Mouse (Mus musculus) myocyte (in vitro differentiated cells): ENCODE results near the gene Gtsf1l. TPM values are rescaled to one million over a fixed set of nuclear protein-coding genes. Genes with fewer than 3 reads are reported as not detected.

ENCODE experiments used
- H3K27me3 ChIP-seq: one replicate; pipeline ENCODE4 v1.6.1; 2011; ENCODE audit not compliant: control insufficient read depth, insufficient read depth, insufficient read length
- H3K36me3 ChIP-seq: one replicate; pipeline ENCODE4 v1.6.1; 2011; ENCODE audit not compliant: control insufficient read depth, insufficient read depth
- H3K4me2 ChIP-seq: one replicate; pipeline ENCODE4 v1.6.1; 2011; ENCODE audit warnings: low read depth, control low read depth
- H3K4me3 ChIP-seq: one replicate; pipeline ENCODE4 v1.5.1; 2011; ENCODE audit warnings: mild to moderate bottlenecking, control low read depth, moderate library complexity
- H3K79me2 ChIP-seq: one replicate; pipeline ENCODE4 v1.6.1; 2011; ENCODE audit not compliant: control insufficient read depth, insufficient read depth
- H3ac ChIP-seq: one replicate; pipeline ENCODE4 v1.6.1; 2011; ENCODE audit not compliant: control insufficient read depth, insufficient read length
- CEBPB ChIP-seq: IDR thresholded peaks from 2 replicates; pipeline ENCODE4 v1.6.1; 2011; ENCODE audit warnings: mild to moderate bottlenecking, moderate library complexity; ENCODE audit not compliant: poor library complexity, insufficient read depth, severe bottlenecking
- E2F4 ChIP-seq: IDR thresholded peaks from one replicate; pipeline ENCODE4 v1.6.1; 2011; ENCODE audit warnings: mild to moderate bottlenecking, control low read depth, moderate library complexity; ENCODE audit not compliant: insufficient read depth
- MAX ChIP-seq: IDR thresholded peaks from one replicate; pipeline ENCODE4 v1.6.1; 2011; ENCODE audit warnings: low read depth, mild to moderate bottlenecking, control low read depth
- MYOD1 ChIP-seq, 3 experiments: IDR thresholded peaks; one replicate each; pipeline ENCODE4 v1.6.1; 2011; ENCODE audit warnings: control low read depth in 2 of 3, low read depth in 2 of 3, mild to moderate bottlenecking in 2 of 3, moderate library complexity in 1 of 3; ENCODE audit not compliant: insufficient read length in 2 of 3, control insufficient read depth in 1 of 3
- MYOG ChIP-seq, 3 experiments: IDR thresholded peaks; one replicate each; pipeline ENCODE4 v1.6.1; 2011; ENCODE audit warnings: control low read depth in 2 of 3, low read depth in 2 of 3, mild to moderate bottlenecking in 2 of 3; ENCODE audit not compliant: insufficient read length in 2 of 3, control insufficient read depth in 1 of 3, insufficient read depth in 1 of 3
- POLR2A ChIP-seq: IDR thresholded peaks from one replicate; pipeline ENCODE4 v1.6.1; 2011; ENCODE audit warnings: low read depth, mild to moderate bottlenecking, control low read depth, moderate library complexity; ENCODE audit not compliant: insufficient read length
- POLR2AphosphoS2 ChIP-seq: IDR thresholded peaks from one replicate; pipeline ENCODE4 v1.6.1; 2011; ENCODE audit warnings: low read depth, control low read depth; ENCODE audit not compliant: insufficient read length
- REST ChIP-seq: IDR thresholded peaks from one replicate; pipeline ENCODE4 v1.6.1; 2011; ENCODE audit warnings: mild to moderate bottlenecking, control low read depth, moderate library complexity; ENCODE audit not compliant: insufficient read depth, insufficient read length
- SRF ChIP-seq: IDR thresholded peaks from one replicate; pipeline ENCODE4 v1.6.1; 2011; ENCODE audit warnings: low read depth; ENCODE audit not compliant: control insufficient read depth, insufficient read length
- TCF12 ChIP-seq: IDR thresholded peaks from one replicate; pipeline ENCODE4 v1.6.1; 2011; ENCODE audit warnings: mild to moderate bottlenecking, control low read depth; ENCODE audit not compliant: poor library complexity, insufficient read depth, severe bottlenecking
- TCF3 ChIP-seq: IDR thresholded peaks from one replicate; pipeline ENCODE4 v1.6.1; 2011; ENCODE audit warnings: low read depth, control low read depth; ENCODE audit not compliant: insufficient read length
- USF1 ChIP-seq: IDR thresholded peaks from one replicate; pipeline ENCODE4 v1.6.1; 2011; ENCODE audit warnings: low read depth, mild to moderate bottlenecking, control low read depth, moderate library complexity
- polyA plus RNA-seq: library from polyadenylated mRNA; unstranded; fragments of >200 nt; fragmentation: generic; extraction: Trizol; gene quantifications from one replicate; pipeline ENCODE4 v1.2.1, GENCODE M21; 2012; ENCODE audit warnings: missing spikeins

The Gtsf1l gene
- polyA plus RNA-seq, 1 experiment: not detected

- no peak for TF ChIP-seq POLR2A
- TF ChIP-seq SRF: no peak
- no peak for TF ChIP-seq MYOD1 (IDR thresholded peaks at IDR 0.05; ENCODE audit: control insufficient read depth in 1 of 3, insufficient read length in 2 of 3, low read depth in 2 of 3)
- no peak for TF ChIP-seq E2F4
- TF ChIP-seq TCF3: no peak
- TF ChIP-seq MAX: no peak
- TF ChIP-seq MYOG (IDR thresholded peaks at IDR 0.05; ENCODE audit: control insufficient read depth in 1 of 3, insufficient read depth in 1 of 3, insufficient read length in 2 of 3, low read depth in 2 of 3): no peak
These were observed 8.1 kb upstream of the Gtsf1l start for GRCm38 (mm10) chr2:163095784-163096183.

GRCm38 (mm10) chr2:163094909-163095308 lies 7.3 kb upstream of the Gtsf1l start:
- Histone ChIP-seq H3K36me3 (no peaks in the 10 kb centered on the region), H3K79me2 (no peaks in the 10 kb centered on the region), H3K4me3 (no peak overlapping the region), H3K4me2 (no peak overlapping the region), H3K27me3 (peaks cover 5% of the 10 kb centered on the region), H3ac (no peak overlapping the region)
- TF ChIP-seq REST (no peak), TCF3 (no peak), POLR2A (no peak), MYOG (IDR thresholded peaks at IDR 0.05; ENCODE audit: control insufficient read depth in 1 of 3, insufficient read depth in 1 of 3, insufficient read length in 2 of 3, low read depth in 2 of 3) (no peak), USF1 (no peak), CEBPB (no peak), SRF (no peak)

More at GRCm38 (mm10) chr2:163095784-163096183, 8.1 kb upstream of the Gtsf1l start:
- Histone ChIP-seq H3ac (no peak overlapping the region), H3K27me3 (peaks cover 7% of the 10 kb centered on the region), H3K4me2 (no peak overlapping the region), H3K36me3 (no peaks in the 10 kb centered on the region), H3K79me2 (no peaks in the 10 kb centered on the region), H3K4me3 (no peak overlapping the region)

GRCm38 (mm10) chr2:163089475-163090123 lies 1.9 kb upstream of the Gtsf1l start:
- no peaks in the 10 kb centered on the region for H3K36me3 ChIP-seq
- no peaks in the 10 kb centered on the region for H3K27me3 ChIP-seq

GRCm38 (mm10) chr2:163086561-163086960 lies 1.1 kb downstream of the Gtsf1l start:
- TF ChIP-seq E2F4: no peak
- no peak for TF ChIP-seq SRF
- H3ac ChIP-seq: no peak overlapping the region
- no peaks in the 10 kb centered on the region for H3K36me3 ChIP-seq
- H3K79me2 ChIP-seq: no peaks in the 10 kb centered on the region
- no peak overlapping the region for H3K4me2 ChIP-seq
- H3K4me3 ChIP-seq: no peak overlapping the region
- H3K27me3 ChIP-seq: no peaks in the 10 kb centered on the region

More at GRCm38 (mm10) chr2:163089475-163090123, 1.9 kb upstream of the Gtsf1l start:
- Histone ChIP-seq H3K4me3 (no peak overlapping the region), H3K79me2 (no peaks in the 10 kb centered on the region), H3K4me2 (no peak overlapping the region), H3ac (no peak overlapping the region)
- TF ChIP-seq MYOD1 (IDR thresholded peaks at IDR 0.05; ENCODE audit: control insufficient read depth in 1 of 3, insufficient read length in 2 of 3, low read depth in 2 of 3) (no peak), TCF12 (no peak), E2F4 (no peak), POLR2A (no peak), SRF (no peak), TCF3 (no peak)

- Histone ChIP-seq H3K27me3 (no peaks in the 10 kb centered on the region), H3K4me3 (no peak overlapping the region), H3ac (no peak overlapping the region), H3K36me3 (no peaks in the 10 kb centered on the region), H3K79me2 (no peaks in the 10 kb centered on the region), H3K4me2 (no peak overlapping the region)
- no peak for TF ChIP-seq CEBPB
- no peak for TF ChIP-seq TCF3
- TF ChIP-seq E2F4: no peak
- no peak for TF ChIP-seq MYOG (IDR thresholded peaks at IDR 0.05; ENCODE audit: control insufficient read depth in 1 of 3, insufficient read depth in 1 of 3, insufficient read length in 2 of 3, low read depth in 2 of 3)
- TF ChIP-seq MAX: no peak
- TF ChIP-seq USF1: no peak
- no peak for TF ChIP-seq TCF12
- TF ChIP-seq MYOD1 (IDR thresholded peaks at IDR 0.05; ENCODE audit: control insufficient read depth in 1 of 3, insufficient read length in 2 of 3, low read depth in 2 of 3): no peak
- TF ChIP-seq POLR2AphosphoS2: no peak
These were observed 2.6 kb downstream of the Gtsf1l start for GRCm38 (mm10) chr2:163085047-163085446.

GRCm38 (mm10) chr2:163084519-163084918 lies 3.1 kb downstream of the Gtsf1l start:
- H3K4me3 ChIP-seq: no peak overlapping the region
- no peaks in the 10 kb centered on the region for H3K27me3 ChIP-seq
- no peak overlapping the region for H3ac ChIP-seq
- no peaks in the 10 kb centered on the region for H3K36me3 ChIP-seq
- H3K79me2 ChIP-seq: no peaks in the 10 kb centered on the region
- H3K4me2 ChIP-seq: no peak overlapping the region
- TF ChIP-seq REST: no peak
- TF ChIP-seq TCF12: no peak
- no peak for TF ChIP-seq MYOG (IDR thresholded peaks at IDR 0.05; ENCODE audit: control insufficient read depth in 1 of 3, insufficient read depth in 1 of 3, insufficient read length in 2 of 3, low read depth in 2 of 3)
- no peak for TF ChIP-seq E2F4
- TF ChIP-seq CEBPB: no peak
- TF ChIP-seq USF1: no peak
- no peak for TF ChIP-seq TCF3
- no peak for TF ChIP-seq MAX
- no peak for TF ChIP-seq MYOD1 (IDR thresholded peaks at IDR 0.05; ENCODE audit: control insufficient read depth in 1 of 3, insufficient read length in 2 of 3, low read depth in 2 of 3)
- TF ChIP-seq POLR2A: no peak
- TF ChIP-seq POLR2AphosphoS2: no peak
- TF ChIP-seq SRF: no peak
